Mouse (Mus musculus) heart, embryonic 12.5 days (tissue): ENCODE measurements at regions not wholly inside any gene's neighbourhood (a gene's known extent, or its start where the extent isn't known, plus 50 kb on each side); places are given as distances from the start of the nearest gene placed in this dataset.

Experiments used
- ATAC-seq: fragments of 200-750 bp; cut with Nextera tagmentation; 2 replicates; pipeline ENCODE4 v1.8.0; 2017; ENCODE audit warnings: moderate TSS enrichment, moderate library complexity; ENCODE audit not compliant: insufficient number of reproducible peaks, low FRiP score
- H3K27ac ChIP-seq: fragments of 300-500 bp; sonication (generic); 2 replicates; pipeline ENCODE4 v1.5.1; 2016; ENCODE audit warnings: mild to moderate bottlenecking, moderate library complexity; ENCODE audit not compliant: poor library complexity, severe bottlenecking
- H3K27me3 ChIP-seq: fragments of 300-500 bp; sonication (generic); replicated peaks from 2 replicates; pipeline ENCODE4 v1.6.1; 2016; ENCODE audit warnings: mild to moderate bottlenecking, moderate library complexity
- H3K36me3 ChIP-seq: fragments of 300-500 bp; sonication (generic); 2 replicates; pipeline ENCODE4 v1.6.1; 2016; ENCODE audit warnings: mild to moderate bottlenecking, moderate library complexity
- H3K4me1 ChIP-seq: fragments of 300-500 bp; sonication (generic); replicated peaks from 2 replicates; pipeline ENCODE4 v1.6.1; 2016; ENCODE audit warnings: mild to moderate bottlenecking
- H3K4me2 ChIP-seq: fragments of 300-500 bp; sonication (generic); 2 replicates; pipeline ENCODE4 v1.6.1; 2016; ENCODE audit warnings: mild to moderate bottlenecking, moderate library complexity
- H3K4me3 ChIP-seq: fragments of 300-500 bp; sonication (generic); 2 replicates; pipeline ENCODE4 v1.5.1; 2016; ENCODE audit warnings: mild to moderate bottlenecking
- H3K9ac ChIP-seq: fragments of 300-500 bp; sonication (generic); 2 replicates; pipeline ENCODE4 v1.6.1; 2016; ENCODE audit warnings: mild to moderate bottlenecking, moderate library complexity
- H3K9me3 ChIP-seq: fragments of 300-500 bp; sonication (generic); replicated peaks from 2 replicates; pipeline ENCODE4 v1.6.1; 2016; ENCODE audit warnings: mild to moderate bottlenecking, moderate library complexity
- WGBS: fragments of 180-500 bp; shearing (Covaris S2); methylation state at CpG from one replicate; pipeline ENCODE4 v1.1.7; 2016; 5-methylcytosine and 5-hydroxymethylcytosine counted together

DNA sequence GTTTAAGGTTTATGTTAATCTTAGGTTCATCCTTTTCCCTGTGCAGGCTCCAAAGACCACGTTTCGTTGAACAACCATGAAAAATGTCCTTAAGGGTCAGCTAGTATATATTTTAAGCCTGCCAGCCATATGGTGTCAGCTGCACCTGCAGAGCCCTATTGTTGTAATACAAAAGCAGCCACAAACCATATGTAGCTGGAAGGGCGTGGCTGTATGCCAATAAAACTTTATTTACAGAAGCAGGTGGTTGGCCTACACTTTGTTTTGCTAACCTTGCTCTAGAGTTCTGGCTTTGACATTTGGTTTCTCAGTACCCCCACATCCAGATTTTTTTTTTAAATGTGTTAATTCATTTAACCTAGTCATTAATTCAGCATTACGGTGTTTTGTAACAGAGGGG lies 711.1 kb upstream of the Car8 start:
- H3K4me2 ChIP-seq, result no peak overlapping the region
- 88% methylated on average over 4 of the region's 4 CpGs for WGBS
- no peak for ATAC-seq
- no peak overlapping the region for H3K27ac ChIP-seq
- H3K9ac ChIP-seq, result no peak overlapping the region
- no peaks in the 10 kb centered on the region for H3K36me3 ChIP-seq
- H3K4me1 ChIP-seq, result peaks cover 31% of the 10 kb centered on the region
- no peak overlapping the region for H3K4me3 ChIP-seq
- no peaks in the 10 kb centered on the region for H3K27me3 ChIP-seq
- no peaks in the 10 kb centered on the region for H3K9me3 ChIP-seq

DNA sequence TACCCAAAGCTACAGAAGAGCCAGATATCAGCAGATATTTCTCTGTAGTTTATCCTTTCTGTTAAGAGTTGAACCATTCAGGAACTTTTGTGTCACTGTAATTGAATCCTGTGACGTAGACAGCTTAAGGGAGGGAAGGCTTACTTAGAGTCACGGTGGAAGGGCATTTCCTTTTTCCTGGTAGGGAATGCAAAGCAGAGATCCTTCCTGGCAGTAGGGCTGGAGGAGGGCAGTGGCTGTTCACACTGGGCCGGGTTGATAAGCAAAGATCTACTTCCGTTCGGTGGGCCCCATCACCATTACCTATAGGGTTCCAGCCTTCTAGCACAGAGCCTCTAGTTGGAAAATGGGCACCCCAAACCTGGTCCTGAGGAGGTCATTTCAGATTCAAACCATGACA lies 710.7 kb upstream of the Car8 start:
- 39% methylated on average over 5 of the region's 5 CpGs for WGBS
- no peak for ATAC-seq
- Histone ChIP-seq H3K9ac (no peak overlapping the region), H3K27ac (no peak overlapping the region), H3K36me3 (no peaks in the 10 kb centered on the region), H3K4me2 (no peak overlapping the region), H3K4me1 (peaks cover 27% of the 10 kb centered on the region), H3K4me3 (no peak overlapping the region), H3K9me3 (no peaks in the 10 kb centered on the region), H3K27me3 (no peaks in the 10 kb centered on the region)

DNA sequence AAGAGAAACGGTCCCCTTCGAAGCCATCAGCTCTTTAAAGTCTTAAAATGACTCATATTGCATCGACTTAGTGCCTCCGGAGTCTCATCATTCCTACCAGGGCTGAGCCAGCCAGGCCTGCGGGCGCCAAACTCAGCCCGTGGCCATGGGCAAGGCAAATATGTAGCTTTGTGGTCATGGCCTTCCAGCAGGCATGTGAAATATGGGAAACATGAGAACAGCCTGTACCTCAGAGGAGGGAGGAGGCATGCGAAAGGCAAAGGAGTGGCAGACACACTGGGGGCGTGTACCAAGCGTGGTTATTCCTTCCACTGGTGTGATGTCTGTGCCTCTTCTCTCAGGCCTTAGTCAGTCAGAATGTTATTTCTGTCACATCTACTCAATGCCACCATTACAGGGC lies 706.3 kb upstream of the Car8 start:
- H3K36me3 ChIP-seq, result no peaks in the 10 kb centered on the region
- WGBS, result 89% methylated on average over 10 of the region's 10 CpGs
- no peak overlapping the region for H3K27ac ChIP-seq
- H3K9ac ChIP-seq, result no peak overlapping the region
- no peak overlapping the region for H3K4me3 ChIP-seq
- H3K9me3 ChIP-seq, result no peaks in the 10 kb centered on the region
- no peak for ATAC-seq
- H3K4me1 ChIP-seq, result 0 out of 2 replicates have a peak, but pooled peaks cover 4% of the 10 kb centered on the region
- no peak overlapping the region for H3K4me2 ChIP-seq
- no peaks in the 10 kb centered on the region for H3K27me3 ChIP-seq

DNA sequence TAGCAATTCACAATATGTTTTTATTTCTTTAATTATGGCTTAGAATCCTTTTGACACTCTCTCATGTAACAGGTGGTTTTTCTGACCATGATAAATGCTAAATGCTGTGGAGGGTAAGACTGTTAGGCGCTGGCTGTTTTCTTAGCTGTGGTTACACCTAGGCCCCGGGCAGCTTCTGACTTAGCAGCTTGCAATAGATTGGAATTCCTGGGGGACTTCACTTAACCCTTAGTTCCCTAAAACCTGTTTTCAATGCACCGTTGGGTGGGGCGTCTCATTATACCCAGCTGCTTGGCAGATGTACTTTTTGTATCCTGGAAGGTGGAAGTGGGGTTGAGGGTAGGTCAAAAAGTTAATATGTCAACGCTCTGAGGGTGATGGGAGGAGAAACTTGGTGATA lies 704.2 kb upstream of the Car8 start:
- Histone ChIP-seq H3K4me2 (no peak overlapping the region), H3K9ac (no peak overlapping the region), H3K4me1 (peaks cover 14% of the 10 kb centered on the region), H3K27me3 (no peaks in the 10 kb centered on the region), H3K4me3 (no peak overlapping the region), H3K36me3 (no peaks in the 10 kb centered on the region), H3K27ac (no peak overlapping the region), H3K9me3 (no peaks in the 10 kb centered on the region)
- WGBS, result 58% methylated on average over 5 of the region's 5 CpGs
- ATAC-seq, result no peak

DNA sequence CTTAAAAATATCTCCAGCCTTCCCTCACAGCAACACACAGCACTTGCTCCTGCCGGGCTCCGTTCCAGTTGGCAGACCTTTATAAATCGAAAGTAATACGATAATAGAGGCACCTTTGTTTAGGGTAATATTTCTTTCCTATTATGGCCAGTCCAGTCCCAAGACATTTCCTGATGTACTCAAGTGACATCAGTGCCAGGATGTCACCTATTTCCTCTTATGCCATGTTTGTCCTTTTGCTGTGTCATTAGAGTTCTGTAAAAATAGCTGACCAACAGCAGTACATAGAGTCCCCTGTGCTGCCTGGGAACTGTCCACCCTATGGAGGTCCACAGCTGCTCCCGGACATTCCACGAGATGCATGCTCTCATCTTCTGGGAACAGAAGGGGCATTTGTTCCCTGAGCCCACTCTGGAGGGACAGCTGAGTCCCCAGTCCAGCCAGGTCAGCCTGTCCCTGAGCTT lies 700.1 kb upstream of the Car8 start:
- Histone ChIP-seq H3K9ac (no peak overlapping the region), H3K9me3 (no peaks in the 10 kb centered on the region), H3K27me3 (no peaks in the 10 kb centered on the region), H3K27ac (no peak overlapping the region), H3K4me2 (peak overlapping the region; percentile 6; the same call in 1 of the 2 replicates), H3K4me1 (peaks cover 14% of the 10 kb centered on the region), H3K36me3 (no peaks in the 10 kb centered on the region), H3K4me3 (no peak overlapping the region)
- WGBS, result 53% methylated on average over 6 of the region's 6 CpGs
- no peak for ATAC-seq

DNA sequence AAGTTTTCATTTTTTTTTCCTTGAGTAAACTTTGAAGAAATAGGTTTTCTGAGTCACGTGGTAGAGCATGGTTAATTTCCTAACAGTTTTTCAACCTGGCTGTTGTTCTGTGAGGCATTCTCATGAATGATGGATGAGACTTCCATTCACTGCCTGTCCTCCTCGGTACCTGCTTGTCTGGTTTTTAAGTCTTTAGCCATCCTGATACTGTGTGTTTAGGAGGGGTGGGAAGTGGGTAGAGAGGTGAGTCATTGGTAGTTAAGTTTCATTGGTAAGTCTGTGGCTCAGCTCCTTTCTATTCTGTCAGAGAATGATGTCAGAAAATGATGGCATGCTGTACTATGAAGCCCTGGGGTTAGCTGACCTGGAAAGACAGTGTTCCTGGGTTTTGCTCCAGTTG lies 697.1 kb upstream of the Car8 start:
- H3K4me2 ChIP-seq, result no peak overlapping the region
- H3K9ac ChIP-seq, result no peak overlapping the region
- H3K4me3 ChIP-seq, result no peak overlapping the region
- H3K9me3 ChIP-seq, result no peaks in the 10 kb centered on the region
- 81% methylated on average over 2 of the region's 2 CpGs for WGBS
- H3K27me3 ChIP-seq, result no peaks in the 10 kb centered on the region
- H3K27ac ChIP-seq, result no peak overlapping the region
- H3K36me3 ChIP-seq, result no peaks in the 10 kb centered on the region
- ATAC-seq, result no peak
- H3K4me1 ChIP-seq, result peaks cover 14% of the 10 kb centered on the region

DNA sequence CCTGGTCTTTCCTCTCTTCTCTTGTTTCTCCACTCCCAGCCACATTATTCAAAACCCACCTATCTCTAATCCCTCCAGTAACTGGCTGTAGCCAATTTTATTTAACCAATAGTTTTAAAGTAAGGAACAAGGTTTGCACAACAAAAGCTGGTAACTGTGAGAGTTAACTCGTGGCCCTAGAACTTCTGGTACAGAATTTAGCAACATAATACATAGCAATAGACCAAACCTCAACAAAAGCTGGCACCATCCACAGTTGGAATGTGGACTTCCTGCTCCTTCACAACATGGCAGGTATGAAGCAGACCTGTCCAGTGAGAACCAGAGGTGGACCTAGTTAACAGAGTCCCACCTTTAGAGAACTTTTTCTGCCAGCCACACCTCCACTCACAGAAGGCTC lies 695.7 kb upstream of the Car8 start:
- no peaks in the 10 kb centered on the region for H3K27me3 ChIP-seq
- no peak overlapping the region for H3K4me3 ChIP-seq
- ATAC-seq, result no peak
- no peak overlapping the region for H3K4me2 ChIP-seq
- no peak overlapping the region for H3K9ac ChIP-seq
- no peak overlapping the region for H3K27ac ChIP-seq
- H3K36me3 ChIP-seq, result no peaks in the 10 kb centered on the region
- H3K4me1 ChIP-seq, result peaks cover 10% of the 10 kb centered on the region
- WGBS, result 61% methylated on average over 1 of the region's 1 CpGs
- no peaks in the 10 kb centered on the region for H3K9me3 ChIP-seq

DNA sequence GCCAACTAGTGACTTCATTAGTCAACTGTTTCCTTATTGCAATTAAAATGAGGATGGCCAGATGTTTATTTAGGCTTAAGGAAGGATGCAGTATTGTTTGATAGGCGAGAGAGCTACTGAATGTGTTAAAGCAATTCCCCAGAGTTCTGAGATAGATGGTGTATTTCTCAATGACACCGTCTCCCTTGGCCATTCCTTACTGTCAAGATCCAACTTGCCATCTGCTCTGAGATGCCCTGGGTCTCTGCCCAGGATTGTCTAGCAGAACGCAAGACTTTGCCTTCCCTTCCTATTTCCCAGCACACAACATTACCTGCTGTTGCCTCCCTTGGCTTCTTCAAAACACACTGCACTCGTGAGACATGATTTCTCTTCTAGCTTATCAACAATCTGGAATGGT lies 690.5 kb upstream of the Car8 start:
- Histone ChIP-seq H3K4me2 (peak overlapping the region; percentile 9; the same call in 1 of the 2 replicates), H3K4me3 (no peak overlapping the region), H3K4me1 (peaks cover 12% of the 10 kb centered on the region), H3K27ac (no peak overlapping the region), H3K27me3 (no peaks in the 10 kb centered on the region), H3K9ac (no peak overlapping the region), H3K9me3 (no peaks in the 10 kb centered on the region), H3K36me3 (no peaks in the 10 kb centered on the region)
- ATAC-seq, result no peak
- 62% methylated on average over 4 of the region's 4 CpGs for WGBS

DNA sequence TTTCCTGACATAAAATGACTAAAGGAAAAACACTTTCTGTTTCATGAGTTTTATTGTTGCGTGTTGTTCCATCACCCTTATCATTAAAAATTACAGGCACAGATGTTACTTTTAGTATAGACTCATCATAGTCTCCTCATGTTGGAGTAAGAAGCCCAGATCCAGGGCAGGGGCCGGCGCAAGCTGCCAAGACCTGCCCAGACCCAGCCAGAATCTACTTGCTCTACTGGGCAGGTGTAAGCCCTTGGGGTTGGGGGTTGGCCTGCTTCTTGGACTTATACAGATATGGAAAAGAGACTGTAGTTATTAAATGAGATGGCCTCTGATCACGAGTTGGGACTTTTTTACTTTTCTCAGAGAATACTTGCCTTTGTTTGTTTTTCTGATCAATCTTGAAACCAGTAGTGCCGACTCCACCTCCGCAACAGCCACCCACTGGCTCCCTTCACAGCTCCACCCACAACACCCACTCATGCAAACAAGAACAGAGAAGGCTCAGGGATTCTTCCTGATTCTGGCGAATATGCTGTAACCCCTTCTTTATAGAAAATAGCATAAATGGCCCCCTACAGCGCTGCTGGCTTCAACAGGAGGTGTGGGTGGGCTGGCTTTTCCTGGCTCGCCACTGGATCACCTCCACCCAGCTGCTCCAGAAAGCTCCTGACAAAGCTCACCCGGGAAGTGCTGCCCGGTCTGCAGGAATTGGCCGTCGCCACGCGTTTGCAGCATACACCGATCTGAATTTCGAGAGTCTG lies 689.9 kb upstream of the Car8 start:
- ATAC-seq, result no peak
- Histone ChIP-seq H3K27ac (no peak overlapping the region), H3K4me3 (no peak overlapping the region), H3K9ac (no peak overlapping the region), H3K36me3 (no peaks in the 10 kb centered on the region), H3K4me1 (peaks cover 14% of the 10 kb centered on the region), H3K9me3 (no peaks in the 10 kb centered on the region), H3K4me2 (peak overlapping the region; percentile 9), H3K27me3 (no peaks in the 10 kb centered on the region)
- 44% methylated on average over 17 of the region's 17 CpGs for WGBS

DNA sequence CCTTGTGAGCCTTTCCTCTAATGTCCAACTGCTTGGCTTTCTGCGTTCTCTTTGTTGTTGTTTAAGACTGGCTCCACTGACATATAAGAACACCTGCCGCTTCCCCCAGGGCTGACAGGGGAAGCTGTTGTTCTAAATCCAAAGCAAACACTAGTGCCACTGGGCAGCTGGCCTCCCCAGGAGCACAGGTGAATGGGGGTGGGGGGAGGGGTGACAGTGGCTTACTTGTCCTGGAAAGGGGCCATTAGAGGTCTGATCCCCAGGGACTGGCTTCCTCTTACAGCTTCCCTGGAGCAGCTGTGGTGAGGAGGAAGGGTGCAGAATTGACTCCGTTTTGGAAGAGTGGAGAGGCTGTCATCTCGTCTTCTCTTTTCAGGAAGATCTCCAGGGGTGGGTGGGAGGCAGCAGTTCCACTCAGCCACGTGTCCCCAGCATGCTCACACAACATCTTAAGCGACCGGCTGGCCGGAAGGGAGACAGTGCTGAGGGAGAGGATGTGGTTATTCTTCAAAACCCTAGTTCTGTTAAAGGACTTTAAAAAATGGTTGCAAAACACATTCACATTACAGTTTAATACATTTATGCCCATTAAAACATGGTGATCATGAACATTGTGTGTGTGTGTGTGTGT lies 688.5 kb upstream of the Car8 start:
- Histone ChIP-seq H3K4me2 (no peak overlapping the region), H3K9me3 (no peaks in the 10 kb centered on the region), H3K36me3 (no peaks in the 10 kb centered on the region), H3K4me3 (no peak overlapping the region), H3K4me1 (peaks cover 27% of the 10 kb centered on the region), H3K27me3 (no peaks in the 10 kb centered on the region), H3K9ac (no peak overlapping the region), H3K27ac (no peak overlapping the region)
- WGBS, result 42% methylated on average over 8 of the region's 8 CpGs
- no peak for ATAC-seq

DNA sequence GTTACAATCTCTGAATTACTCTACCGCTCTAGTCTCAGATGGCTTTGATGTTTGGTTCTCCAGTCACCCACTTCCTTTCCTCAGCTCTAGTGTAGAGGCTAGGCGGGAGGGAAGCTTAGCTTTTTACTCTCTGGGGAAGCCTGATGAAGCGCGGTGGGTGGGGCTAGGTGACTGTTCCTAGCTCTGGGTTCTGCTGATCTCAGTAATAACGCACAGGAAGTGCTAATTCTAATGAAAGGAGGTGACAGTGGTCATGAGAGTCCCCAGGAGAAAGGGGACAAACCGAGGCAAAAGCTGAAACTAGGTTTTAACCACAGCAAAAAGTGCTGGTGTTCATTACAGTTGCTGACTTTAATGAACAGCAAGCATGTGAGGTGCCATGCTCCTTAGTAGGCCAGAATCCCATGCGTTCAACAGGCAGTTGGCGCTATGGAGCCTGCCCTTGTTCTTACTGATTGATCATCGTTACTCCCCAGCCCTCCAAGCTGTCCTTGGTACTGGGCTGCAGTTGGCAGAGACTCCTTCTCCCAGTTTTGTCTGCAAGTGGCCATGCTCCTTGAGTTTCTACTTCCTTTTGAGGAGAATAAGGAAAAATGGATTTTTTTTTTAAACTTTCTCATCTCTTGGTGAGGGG lies 687.9 kb upstream of the Car8 start:
- no peak for ATAC-seq
- no peak overlapping the region for H3K4me2 ChIP-seq
- WGBS, result 36% methylated on average over 9 of the region's 9 CpGs

More for the DNA sequence above, 687.9 kb upstream of the Car8 start:
- Histone ChIP-seq H3K27me3 (no peaks in the 10 kb centered on the region), H3K4me1 (peaks cover 33% of the 10 kb centered on the region), H3K27ac (no peak overlapping the region), H3K36me3 (no peaks in the 10 kb centered on the region), H3K4me3 (no peak overlapping the region), H3K9ac (no peak overlapping the region), H3K9me3 (no peaks in the 10 kb centered on the region)
